Mouse (Mus musculus): ENCODE measurements around the gene Prss57. TPM values are rescaled to one million over a fixed set of nuclear protein-coding genes. Genes with fewer than 3 reads are reported as not detected.

Gene Prss57
- polyA plus RNA-seq, 1 experiment from 2014 or later, result 0.57 TPM

Other genes starting within 250 kb of the Prss57 start
- gene Mier2, start 235.8 kb downstream of the Prss57 start, polyA plus RNA-seq (2015; fragmentation: Nextera tagmentation; extraction: Ambion mirVana), result 43.7 and 44.9 TPM in 2 replicates
- gene Theg, start 203.6 kb downstream of the Prss57 start, polyA plus RNA-seq (2015; fragmentation: Nextera tagmentation; extraction: Ambion mirVana), result not detected in 2 replicates
- gene C2cd4c, start 176.9 kb downstream of the Prss57 start, polyA plus RNA-seq (2015; fragmentation: Nextera tagmentation; extraction: Ambion mirVana), result not detected in 2 replicates
- 2.0 and 4.2 TPM in 2 replicates for gene Shc2, start 153.0 kb downstream of the Prss57 start, polyA plus RNA-seq (2015; fragmentation: Nextera tagmentation; extraction: Ambion mirVana)
- not detected in 2 replicates for gene Odf3l2, start 145.2 kb downstream of the Prss57 start, polyA plus RNA-seq (2015; fragmentation: Nextera tagmentation; extraction: Ambion mirVana)
- gene Madcam1, start 126.4 kb downstream of the Prss57 start, polyA plus RNA-seq (2015; fragmentation: Nextera tagmentation; extraction: Ambion mirVana), result 0.53 and 0.69 TPM in 2 replicates
- gene Tpgs1, start 121.6 kb downstream of the Prss57 start, polyA plus RNA-seq (2015; fragmentation: Nextera tagmentation; extraction: Ambion mirVana), result 57.5 and 58.3 TPM in 2 replicates
- gene Cdc34, start 108.8 kb downstream of the Prss57 start, polyA plus RNA-seq (2015; fragmentation: Nextera tagmentation; extraction: Ambion mirVana), result 64.0 and 68.9 TPM in 2 replicates
- 0.62 and 0.98 TPM in 2 replicates for gene Gzmm, start 101.9 kb downstream of the Prss57 start, polyA plus RNA-seq (2015; fragmentation: Nextera tagmentation; extraction: Ambion mirVana)
- gene Bsg, start 86.5 kb downstream of the Prss57 start, polyA plus RNA-seq (2015; fragmentation: Nextera tagmentation; extraction: Ambion mirVana), result 1,174 and 1,330 TPM in 2 replicates
- gene Hcn2, start 74.3 kb downstream of the Prss57 start, polyA plus RNA-seq (2015; fragmentation: Nextera tagmentation; extraction: Ambion mirVana), result not detected in 2 replicates
- 46.2 and 47.8 TPM in 2 replicates for gene Polrmt, start 44.4 kb downstream of the Prss57 start, polyA plus RNA-seq (2015; fragmentation: Nextera tagmentation; extraction: Ambion mirVana)
- 0.11 and 0.29 TPM in 2 replicates for gene Fgf22, start 35.9 kb downstream of the Prss57 start, polyA plus RNA-seq (2015; fragmentation: Nextera tagmentation; extraction: Ambion mirVana)
- gene Rnf126, start 24.0 kb downstream of the Prss57 start, polyA plus RNA-seq (2015; fragmentation: Nextera tagmentation; extraction: Ambion mirVana), result 47.9 and 61.4 TPM in 2 replicates
- gene Fstl3, start 13.7 kb downstream of the Prss57 start, polyA plus RNA-seq (2015; fragmentation: Nextera tagmentation; extraction: Ambion mirVana), result 21.7 and 22.7 TPM in 2 replicates
- 52.7 and 54.1 TPM in 2 replicates for gene Palm, start 2.6 kb upstream of the Prss57 start, polyA plus RNA-seq (2015; fragmentation: Nextera tagmentation; extraction: Ambion mirVana)
- gene Misp, start 30.0 kb upstream of the Prss57 start, polyA plus RNA-seq (2015; fragmentation: Nextera tagmentation; extraction: Ambion mirVana), result 10.6 and 13.5 TPM in 2 replicates
- 344 and 371 TPM in 2 replicates for gene Ptbp1, start 63.5 kb upstream of the Prss57 start, polyA plus RNA-seq (2015; fragmentation: Nextera tagmentation; extraction: Ambion mirVana)
- gene Prtn3, start 83.5 kb upstream of the Prss57 start, polyA plus RNA-seq (2015; fragmentation: Nextera tagmentation; extraction: Ambion mirVana), result 3.0 and 4.0 TPM in 2 replicates
- gene Plppr3, start 83.7 kb upstream of the Prss57 start, polyA plus RNA-seq (2015; fragmentation: Nextera tagmentation; extraction: Ambion mirVana), result 22.6 and 26.4 TPM in 2 replicates
- 0.26 and 1.2 TPM in 2 replicates for gene Elane, start 95.3 kb upstream of the Prss57 start, polyA plus RNA-seq (2015; fragmentation: Nextera tagmentation; extraction: Ambion mirVana)
- not detected in 2 replicates for gene Cfd, start 99.9 kb upstream of the Prss57 start, polyA plus RNA-seq (2015; fragmentation: Nextera tagmentation; extraction: Ambion mirVana)
- 48.3 and 51.2 TPM in 2 replicates for gene Med16, start 118.0 kb upstream of the Prss57 start, polyA plus RNA-seq (2015; fragmentation: Nextera tagmentation; extraction: Ambion mirVana)
- gene Gm26602, start 119.9 kb upstream of the Prss57 start, polyA plus RNA-seq (2015; fragmentation: Nextera tagmentation; extraction: Ambion mirVana), result 12.8 TPM in 1 of 2 replicates, not detected in the other
- 1.0 and 1.1 TPM in 2 replicates for gene Kiss1r, start 126.0 kb upstream of the Prss57 start, polyA plus RNA-seq (2015; fragmentation: Nextera tagmentation; extraction: Ambion mirVana)
- 151 and 155 TPM in 2 replicates for gene R3hdm4, start 130.2 kb upstream of the Prss57 start, polyA plus RNA-seq (2015; fragmentation: Nextera tagmentation; extraction: Ambion mirVana)
- gene Arid3a, start 136.1 kb upstream of the Prss57 start, polyA plus RNA-seq (2015; fragmentation: Nextera tagmentation; extraction: Ambion mirVana), result 4.1 and 4.8 TPM in 2 replicates
- gene Wdr18, start 169.2 kb upstream of the Prss57 start, polyA plus RNA-seq (2015; fragmentation: Nextera tagmentation; extraction: Ambion mirVana), result 76.7 and 83.0 TPM in 2 replicates
- gene Grin3b, start 179.8 kb upstream of the Prss57 start, polyA plus RNA-seq (2015; fragmentation: Nextera tagmentation; extraction: Ambion mirVana), result 0.25 and 0.75 TPM in 2 replicates
- 7.3 and 9.0 TPM in 2 replicates for gene Tmem259, start 193.4 kb upstream of the Prss57 start, polyA plus RNA-seq (2015; fragmentation: Nextera tagmentation; extraction: Ambion mirVana)
- gene Cnn2, start 197.6 kb upstream of the Prss57 start, polyA plus RNA-seq (2015; fragmentation: Nextera tagmentation; extraction: Ambion mirVana), result 401 and 405 TPM in 2 replicates
- 4.9 and 5.6 TPM in 2 replicates for gene Abca7, start 205.5 kb upstream of the Prss57 start, polyA plus RNA-seq (2015; fragmentation: Nextera tagmentation; extraction: Ambion mirVana)
- 18.1 and 21.8 TPM in 2 replicates for gene Arhgap45, start 225.7 kb upstream of the Prss57 start, polyA plus RNA-seq (2015; fragmentation: Nextera tagmentation; extraction: Ambion mirVana)
- gene Polr2e, start 248.8 kb upstream of the Prss57 start, polyA plus RNA-seq (2015; fragmentation: Nextera tagmentation; extraction: Ambion mirVana), result 194 and 210 TPM in 2 replicates